Mouse (Mus musculus) right cerebral cortex, postnatal 36 days (tissue): Measurements from ENCODE around the gene Olfr707.
"Not testable (repeated sequence)": the region's sequence is repeated elsewhere in the genome, so short reads cannot be mapped to it uniquely, and the experiment has no call there.

Experiments
- DNase-seq, 2 experiments: peaks; one replicate each; pipeline ENCODE4 v3.0.0; 2022; ENCODE audit warnings: low spot score in 2 of 2, mixed read lengths in 1 of 2

Olfr707 gene

GRCm38 (mm10) chr7:106901141-106901540, at the start of gene Olfr707:
TSS of gene Olfr707 (minus strand) at chr7:106901241.
- DNase-seq: not testable (repeated sequence)

GRCm38 (mm10) chr7:106948212-106948611, 47.2 kb upstream of the Olfr707 start, which contains the start of gene Olfr710:
TSS of gene Olfr710 (minus strand) at chr7:106948312.
- no peak for DNase-seq

- no peak for DNase-seq
These were observed 31.1 kb upstream of the Olfr707 start, which contains the start of gene Olfr709-ps1 for GRCm38 (mm10) chr7:106932119-106932518. TSS of gene Olfr709-ps1 (minus strand) at chr7:106932219.

- not testable (repeated sequence) for DNase-seq
These were observed 19.9 kb upstream of the Olfr707 start for GRCm38 (mm10) chr7:106920961-106921360.

- DNase-seq: no peak
These were observed 6.6 kb upstream of the Olfr707 start, which contains the start of gene Olfr1532-ps1 for GRCm38 (mm10) chr7:106907676-106908075. TSS of gene Olfr1532-ps1 (plus strand) at chr7:106908001.

- no peak for DNase-seq
These were observed 13.0 kb downstream of the Olfr707 start, which contains the start of gene Olfr706 for GRCm38 (mm10) chr7:106888062-106888461. TSS of gene Olfr706 (minus strand) at chr7:106888162.

- no peak for DNase-seq
These were observed 24.2 kb downstream of the Olfr707 start, which contains the start of gene Olfr705 for GRCm38 (mm10) chr7:106876791-106877190. TSS of gene Olfr705 (minus strand) at chr7:106876891.

- no peak for DNase-seq
These were observed 38.2 kb downstream of the Olfr707 start, which contains the start of gene Olfr704 for GRCm38 (mm10) chr7:106862885-106863284. TSS of gene Olfr704 (plus strand) at chr7:106863185.

GRCm38 (mm10) chr7:106843060-106843459, 58.0 kb downstream of the Olfr707 start, which contains the start of gene Olfr703:
TSS of gene Olfr703 (plus strand) at chr7:106843360.
- DNase-seq: no peak
